Mouse (Mus musculus) midbrain, embryonic 10.5 days (tissue): ENCODE measurements around the gene Rc3h2. TPM values are rescaled to one million over a fixed set of nuclear protein-coding genes. Genes with fewer than 3 reads are reported as not detected.

Experiments
- DNase-seq: peaks from one replicate; pipeline ENCODE4 v3.0.0-alpha.2; 2017; ENCODE audit warnings: low spot score
- H3K27ac ChIP-seq: fragments of 300-500 bp; sonication (generic); replicated peaks from 2 replicates; pipeline ENCODE4 v1.5.1; 2016; ENCODE audit warnings: mild to moderate bottlenecking
- H3K27me3 ChIP-seq: fragments of 300-500 bp; sonication (generic); 2 replicates; pipeline ENCODE4 v1.6.1; 2016; ENCODE audit warnings: low read depth, mild to moderate bottlenecking; ENCODE audit not compliant: poor library complexity, severe bottlenecking
- H3K36me3 ChIP-seq: fragments of 300-500 bp; sonication (generic); 2 replicates; pipeline ENCODE4 v1.6.1; 2016; ENCODE audit warnings: mild to moderate bottlenecking, moderate library complexity
- H3K4me1 ChIP-seq: fragments of 300-500 bp; sonication (generic); 2 replicates; pipeline ENCODE4 v1.6.1; 2016
- H3K4me3 ChIP-seq: fragments of 300-500 bp; sonication (generic); 2 replicates; pipeline ENCODE4 v1.5.1; 2016; ENCODE audit warnings: mild to moderate bottlenecking, moderate library complexity
- H3K9me3 ChIP-seq: fragments of 300-500 bp; sonication (generic); replicated peaks from 2 replicates; pipeline ENCODE4 v1.6.1; 2016; ENCODE audit warnings: mild to moderate bottlenecking
- WGBS: fragments of 180-500 bp; shearing (Covaris S2); methylation state at CpG from one replicate; pipeline ENCODE4 v1.1.7; 2016; 5-methylcytosine and 5-hydroxymethylcytosine counted together
- polyA plus RNA-seq: library from polyadenylated mRNA; unstranded; fragments of >200 nt; fragmentation: Nextera tagmentation; extraction: Ambion mirVana; gene quantifications from 2 replicates; pipeline ENCODE4 v1.2.1, GENCODE M21; 2016

Rc3h2 gene
- polyA plus RNA-seq, 1 experiment from 2014 or later: 16.1 TPM

- 95% methylated on average over 9 of the region's 9 CpGs for WGBS
- Histone ChIP-seq H3K27ac (no peak overlapping the region), H3K27me3 (no peaks in the 10 kb centered on the region), H3K9me3 (no peaks in the 10 kb centered on the region), H3K4me1 (no peaks in the 10 kb centered on the region), H3K36me3 (peaks cover 82% of the 10 kb centered on the region), H3K4me3 (no peak overlapping the region)
- DNase-seq: no peak
These were observed 39.8 kb downstream of the Rc3h2 start for GRCm38 (mm10) chr2:37382921-37383320.

GRCm38 (mm10) chr2:37380189-37380588 is 42.5 kb downstream of the Rc3h2 start:
- peak; percentile 38 for DNase-seq
- WGBS: 78% methylated on average over 2 of the region's 2 CpGs
- H3K36me3 ChIP-seq: peaks cover 96% of the 10 kb centered on the region
- H3K27ac ChIP-seq: no peak overlapping the region
- no peak overlapping the region for H3K4me3 ChIP-seq
- H3K9me3 ChIP-seq: no peaks in the 10 kb centered on the region
- no peaks in the 10 kb centered on the region for H3K4me1 ChIP-seq
- H3K27me3 ChIP-seq: no peaks in the 10 kb centered on the region

GRCm38 (mm10) chr2:37376018-37376417 is 46.7 kb downstream of the Rc3h2 start:
- H3K27ac ChIP-seq: no peak overlapping the region
- peaks cover 88% of the 10 kb centered on the region for H3K36me3 ChIP-seq
- no peaks in the 10 kb centered on the region for H3K27me3 ChIP-seq
- H3K9me3 ChIP-seq: no peaks in the 10 kb centered on the region
- H3K4me1 ChIP-seq: no peaks in the 10 kb centered on the region
- no peak for DNase-seq
- no peak overlapping the region for H3K4me3 ChIP-seq
- WGBS: 88% methylated on average over 1 of the region's 1 CpGs

- no peaks in the 10 kb centered on the region for H3K4me1 ChIP-seq
- DNase-seq: no peak
- peaks cover 44% of the 10 kb centered on the region for H3K36me3 ChIP-seq
- no peak overlapping the region for H3K4me3 ChIP-seq
- no peaks in the 10 kb centered on the region for H3K27me3 ChIP-seq
- WGBS: 95% methylated on average over 2 of the region's 2 CpGs
- H3K27ac ChIP-seq: no peak overlapping the region
- H3K9me3 ChIP-seq: no peaks in the 10 kb centered on the region
These were observed 52.1 kb downstream of the Rc3h2 start for GRCm38 (mm10) chr2:37370651-37371050.

GRCm38 (mm10) chr2:37359908-37360307 is 62.8 kb downstream of the Rc3h2 start:
- H3K36me3 ChIP-seq: peaks cover 26% of the 10 kb centered on the region
- no peak for DNase-seq
- H3K9me3 ChIP-seq: no peaks in the 10 kb centered on the region
- no peaks in the 10 kb centered on the region for H3K27me3 ChIP-seq
- peaks cover 13% of the 10 kb centered on the region for H3K4me1 ChIP-seq
- H3K4me3 ChIP-seq: peak overlapping the region; percentile 76; the same call in 1 of the 2 replicates
- no peak overlapping the region for H3K27ac ChIP-seq
- 94% methylated on average over 2 of the region's 2 CpGs for whole genome bisulfite sequencing

- H3K4me3 ChIP-seq: peak within 1 kb of the TSS; percentile 76
- peak within 1 kb of the TSS; percentile 94 for H3K27ac ChIP-seq
- peak; percentile 88 for DNase-seq
- H3K36me3 ChIP-seq: peaks cover 36% of the 10 kb centered on the region
- peaks cover 13% of the 10 kb centered on the region for H3K4me1 ChIP-seq
- under 1% methylated on average over 42 of the region's 42 CpGs for WGBS
- H3K9me3 ChIP-seq: no peaks in the 10 kb centered on the region
- H3K27me3 ChIP-seq: no peaks in the 10 kb centered on the region
These were observed 63.8 kb downstream of the Rc3h2 start, which contains the start of gene Pdcl for GRCm38 (mm10) chr2:37358633-37359540. Gene Pdcl (minus strand): TSS chr2:37359332.

- WGBS: 94% methylated on average over 5 of the region's 5 CpGs
- no peak for DNase-seq
- no peak overlapping the region for H3K4me3 ChIP-seq
- H3K9me3 ChIP-seq: no peaks in the 10 kb centered on the region
- H3K27ac ChIP-seq: no peak overlapping the region
- peaks cover 13% of the 10 kb centered on the region for H3K4me1 ChIP-seq
- peaks cover 69% of the 10 kb centered on the region for H3K36me3 ChIP-seq
- H3K27me3 ChIP-seq: no peaks in the 10 kb centered on the region
These were observed 67.1 kb downstream of the Rc3h2 start for GRCm38 (mm10) chr2:37355571-37355970.

- Histone ChIP-seq H3K9me3 (no peaks in the 10 kb centered on the region), H3K27ac (no peak overlapping the region), H3K36me3 (peaks cover 78% of the 10 kb centered on the region), H3K4me3 (no peak overlapping the region), H3K27me3 (no peaks in the 10 kb centered on the region), H3K4me1 (no peaks in the 10 kb centered on the region)
- DNase-seq: no peak
- WGBS: 94% methylated on average over 7 of the region's 7 CpGs
These were observed 71.0 kb downstream of the Rc3h2 start for GRCm38 (mm10) chr2:37351671-37352070.

- Histone ChIP-seq H3K36me3 (no peaks in the 10 kb centered on the region), H3K27ac (no peak overlapping the region), H3K27me3 (no peaks in the 10 kb centered on the region), H3K4me1 (no peaks in the 10 kb centered on the region), H3K9me3 (no peaks in the 10 kb centered on the region), H3K4me3 (no peak overlapping the region)
- DNase-seq: peak; percentile 28
- 67% methylated on average over 10 of the region's 10 CpGs for WGBS
These were observed 84.1 kb downstream of the Rc3h2 start for GRCm38 (mm10) chr2:37338497-37339187.

GRCm38 (mm10) chr2:37333321-37333720 is 89.4 kb downstream of the Rc3h2 start:
- no peak for DNase-seq
- Histone ChIP-seq H3K4me1 (no peaks in the 10 kb centered on the region), H3K4me3 (no peak overlapping the region), H3K27me3 (no peaks in the 10 kb centered on the region), H3K27ac (no peak overlapping the region), H3K36me3 (no peaks in the 10 kb centered on the region), H3K9me3 (no peaks in the 10 kb centered on the region; the same call in 1 of the 2 replicates)
- 89% methylated on average over 2 of the region's 2 CpGs for WGBS

- Histone ChIP-seq H3K27ac (no peak within 1 kb of the TSS), H3K4me1 (no peaks in the 10 kb centered on the region), H3K27me3 (no peaks in the 10 kb centered on the region), H3K36me3 (no peaks in the 10 kb centered on the region), H3K4me3 (no peak within 1 kb of the TSS), H3K9me3 (no peaks in the 10 kb centered on the region)
- no peak for DNase-seq
- 83% methylated on average over 1 of the region's 1 CpGs for WGBS
These were observed 96.5 kb downstream of the Rc3h2 start, which contains the start of gene Olfr368 for GRCm38 (mm10) chr2:37326215-37326614. Gene Olfr368 (plus strand): TSS chr2:37326515.
